Mouse (Mus musculus): ENCODE results near the gene D1Pas1.

DNA sequence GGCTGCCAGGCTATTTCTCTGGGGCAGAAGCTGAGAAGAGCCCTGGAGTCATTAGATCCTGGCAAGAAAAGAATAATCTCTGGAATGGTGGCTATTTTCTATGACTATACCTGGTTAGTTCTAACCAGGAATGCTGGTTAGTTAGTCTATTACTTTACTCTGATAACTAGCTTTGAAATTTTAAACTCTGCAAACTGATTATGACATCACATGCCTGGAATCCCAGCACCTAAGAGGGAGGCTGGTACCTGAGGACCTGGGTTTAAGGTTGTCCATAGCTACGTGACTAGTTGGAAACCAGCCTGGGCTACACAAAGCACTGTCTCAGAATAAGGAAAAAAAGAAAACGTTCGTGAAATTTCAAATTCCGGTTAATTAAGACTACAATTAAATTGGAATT, 39.7 kb upstream of the D1Pas1 start:
- TF ChIP-seq CTCF (IDR thresholded peaks at IDR 0.05; ENCODE audit: borderline replicate concordance, control insufficient read depth, extremely low read depth, insufficient read depth, low read length, poor library complexity), result no peak
- no peak for TF ChIP-seq POLR2A (IDR thresholded peaks at IDR 0.05; ENCODE audit: control insufficient read depth, extremely low read depth, insufficient read depth, low read length, poor library complexity)

Data from thymus, adult 2 months (tissue).